Mouse (Mus musculus) embryonic facial prominence, embryonic 15.5 days (tissue): Measurements from ENCODE around the gene Zer1. TPM values are rescaled to one million over a fixed set of nuclear protein-coding genes. Genes with fewer than 3 reads are reported as not detected.

Source experiments
- ATAC-seq: fragments of 200-750 bp; cut with Nextera tagmentation; 2 replicates; pipeline ENCODE4 v1.8.0; 2017; ENCODE audit warnings: low read depth, moderate TSS enrichment; ENCODE audit not compliant: insufficient number of reproducible peaks, low FRiP score, low TSS enrichment
- H3K27ac ChIP-seq: fragments of 300-500 bp; sonication (generic); replicated peaks from 2 replicates; pipeline ENCODE4 v1.5.1; 2015; ENCODE audit warnings: mild to moderate bottlenecking, inconsistent platforms
- H3K27me3 ChIP-seq: fragments of 300-500 bp; sonication (generic); 2 replicates; pipeline ENCODE4 v1.6.1; 2015; ENCODE audit warnings: inconsistent platforms
- H3K36me3 ChIP-seq: fragments of 300-500 bp; sonication (generic); 2 replicates; pipeline ENCODE4 v1.6.1; 2015; ENCODE audit warnings: mild to moderate bottlenecking, inconsistent platforms
- H3K4me1 ChIP-seq: fragments of 300-500 bp; sonication (generic); 2 replicates; pipeline ENCODE4 v1.6.1; 2015; ENCODE audit warnings: inconsistent platforms
- H3K4me2 ChIP-seq: fragments of 300-500 bp; sonication (generic); replicated peaks from 2 replicates; pipeline ENCODE4 v1.6.1; 2015; ENCODE audit warnings: mild to moderate bottlenecking, inconsistent platforms
- H3K4me3 ChIP-seq: fragments of 300-500 bp; sonication (generic); replicated peaks from 2 replicates; pipeline ENCODE4 v1.5.1; 2015; ENCODE audit warnings: mild to moderate bottlenecking, inconsistent platforms
- H3K9ac ChIP-seq: fragments of 300-500 bp; sonication (generic); 2 replicates; pipeline ENCODE4 v1.6.1; 2015; ENCODE audit warnings: inconsistent platforms
- H3K9me3 ChIP-seq: fragments of 300-500 bp; sonication (generic); replicated peaks from 2 replicates; pipeline ENCODE4 v1.6.1; 2016; ENCODE audit warnings: inconsistent platforms
- WGBS: fragments of 180-500 bp; shearing (Covaris S2); methylation state at CpG from one replicate; pipeline ENCODE4 v1.1.7; 2015; 5-methylcytosine and 5-hydroxymethylcytosine counted together
- polyA plus RNA-seq: library from polyadenylated mRNA; unstranded; fragments of >200 nt; fragmentation: Nextera tagmentation; extraction: Ambion mirVana; gene quantifications from 2 replicates; pipeline ENCODE4 v1.2.1, GENCODE M21; 2015

Zer1 gene
- polyA plus RNA-seq, 1 experiment from 2014 or later, result 10.1 TPM

DNA sequence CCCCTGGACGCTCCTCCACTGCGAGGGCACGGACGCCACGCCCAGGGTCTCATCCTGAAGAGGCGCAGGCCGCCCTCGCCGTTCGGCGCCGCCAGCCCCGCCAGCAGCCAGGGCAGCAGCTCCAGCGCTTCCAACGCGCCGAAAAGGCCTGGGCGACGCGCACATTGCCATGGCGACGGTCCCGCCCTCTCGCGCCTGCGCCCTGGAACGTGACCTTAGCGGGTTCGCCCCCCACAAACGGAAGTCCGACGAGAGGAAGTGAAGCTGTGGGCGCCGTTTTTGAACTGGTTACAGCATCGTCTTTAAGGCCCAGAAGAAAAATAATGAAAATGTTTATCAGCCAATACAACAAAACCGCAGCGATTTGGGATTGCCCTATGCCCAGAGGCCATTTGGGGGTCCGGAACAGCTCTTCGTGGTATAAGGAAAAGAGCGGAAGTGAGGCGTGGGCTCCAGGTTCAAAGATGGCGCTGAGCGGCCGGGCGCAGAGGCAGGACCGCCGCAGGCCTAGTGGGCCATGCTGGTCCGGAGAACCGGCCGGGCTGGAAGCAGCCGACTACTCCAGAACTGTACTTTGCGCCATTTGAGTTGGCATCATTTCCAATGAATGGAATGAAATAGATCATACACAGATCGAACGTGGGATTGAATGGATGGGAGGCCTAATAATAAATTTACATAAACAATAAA, 75.5 kb downstream of the Zer1 start, which contains the start of gene Wdr34:
Wdr34 (minus strand) TSS at position 183 of the 690 bp plus-strand sequence.
- peaks cover 4% of the 10 kb centered on the region; the same call in 1 of the 2 replicates for H3K4me1 ChIP-seq
- WGBS, result 1% methylated on average over 54 of the region's 54 CpGs
- peak within 1 kb of the TSS; percentile 96 for H3K27ac ChIP-seq
- peaks cover 2% of the 10 kb centered on the region; the same call in 1 of the 2 replicates for H3K27me3 ChIP-seq
- peak within 1 kb of the TSS; percentile 72 for H3K9ac ChIP-seq
- no peaks in the 10 kb centered on the region for H3K9me3 ChIP-seq
- peak within 1 kb of the TSS; percentile 79 for H3K4me3 ChIP-seq
- H3K36me3 ChIP-seq, result peaks cover 7% of the 10 kb centered on the region; the same call in 1 of the 2 replicates
- peak; percentile 93 for ATAC-seq
- peak within 1 kb of the TSS; percentile 58 for H3K4me2 ChIP-seq

DNA sequence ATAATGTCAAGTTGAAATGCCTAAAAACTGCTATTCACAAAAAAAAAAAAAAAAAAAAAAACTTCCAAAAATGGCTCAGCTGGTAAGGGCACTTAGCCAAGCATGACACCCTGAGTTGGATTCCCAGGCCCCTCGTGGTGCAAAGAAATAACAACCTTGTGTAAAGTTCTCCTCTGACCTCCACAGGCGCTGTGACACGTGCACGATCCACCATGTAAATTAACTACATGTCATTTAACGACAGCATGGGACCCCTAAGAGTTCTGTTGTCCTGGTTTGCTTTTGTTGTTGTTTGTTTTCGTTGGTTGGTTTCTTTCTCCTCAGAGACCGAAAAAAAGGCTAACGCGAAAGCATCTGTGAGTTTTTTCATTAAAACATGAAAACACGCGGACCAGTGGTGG, 76.3 kb downstream of the Zer1 start:
- Histone ChIP-seq H3K36me3 (peaks cover 7% of the 10 kb centered on the region; the same call in 1 of the 2 replicates), H3K27me3 (no peaks in the 10 kb centered on the region), H3K27ac (peak overlapping the region; percentile 96), H3K4me2 (peak overlapping the region; percentile 58), H3K9ac (peak overlapping the region; percentile 72), H3K4me3 (peak overlapping the region; percentile 79), H3K9me3 (no peaks in the 10 kb centered on the region), H3K4me1 (peaks cover 4% of the 10 kb centered on the region; the same call in 1 of the 2 replicates)
- ATAC-seq, result no peak
- WGBS, result 49% methylated on average over 11 of the region's 11 CpGs

Other genes with a start within 250 kb of the Zer1 start
- 59.8 and 74.3 TPM in 2 replicates for gene Odf2, start 235.4 kb downstream of the Zer1 start, polyA plus RNA-seq
- gene Gle1, start 189.2 kb downstream of the Zer1 start, polyA plus RNA-seq, result 59.5 and 63.5 TPM in 2 replicates
- 85.8 and 99.0 TPM in 2 replicates for gene Sptan1, start 159.0 kb downstream of the Zer1 start, polyA plus RNA-seq
- 45.5 and 46.9 TPM in 2 replicates for gene Wdr34, start 75.7 kb downstream of the Zer1 start, polyA plus RNA-seq
- gene Set, start 67.2 kb downstream of the Zer1 start, polyA plus RNA-seq, result 351 and 370 TPM in 2 replicates
- 8.2 and 9.5 TPM in 2 replicates for gene Pkn3, start 46.9 kb downstream of the Zer1 start, polyA plus RNA-seq
- gene Zdhhc12, start 30.9 kb downstream of the Zer1 start, polyA plus RNA-seq, result 25.2 and 30.0 TPM in 2 replicates
- gene Tbc1d13, start 9.2 kb upstream of the Zer1 start, polyA plus RNA-seq, result 6.9 and 9.3 TPM in 2 replicates
- gene Endog, start 46.9 kb upstream of the Zer1 start, polyA plus RNA-seq, result 17.7 and 18.9 TPM in 2 replicates
- gene Spout1, start 53.9 kb upstream of the Zer1 start, polyA plus RNA-seq, result 75.8 and 77.2 TPM in 2 replicates
- 14.7 and 15.5 TPM in 2 replicates for gene Kyat1, start 81.3 kb upstream of the Zer1 start, polyA plus RNA-seq
- gene Lrrc8a, start 113.1 kb upstream of the Zer1 start, polyA plus RNA-seq, result 41.1 and 42.9 TPM in 2 replicates
- 0.09 and 0.16 TPM in 2 replicates for gene Gm28035, start 116.0 kb upstream of the Zer1 start, polyA plus RNA-seq
- gene Phyhd1, start 141.6 kb upstream of the Zer1 start, polyA plus RNA-seq, result 5.0 and 6.0 TPM in 2 replicates
- not detected in 2 replicates for gene Gm28038, start 156.5 kb upstream of the Zer1 start, polyA plus RNA-seq
- 31.4 and 31.7 TPM in 2 replicates for gene Dolk, start 161.7 kb upstream of the Zer1 start, polyA plus RNA-seq
- 29.0 and 34.3 TPM in 2 replicates for gene Nup188, start 161.8 kb upstream of the Zer1 start, polyA plus RNA-seq
- gene Sh3glb2, start 234.8 kb upstream of the Zer1 start, polyA plus RNA-seq, result 106 and 114 TPM in 2 replicates
- gene Miga2, start 239.6 kb upstream of the Zer1 start, polyA plus RNA-seq, result 21.8 and 22.9 TPM in 2 replicates